In the genomic region with DNA sequence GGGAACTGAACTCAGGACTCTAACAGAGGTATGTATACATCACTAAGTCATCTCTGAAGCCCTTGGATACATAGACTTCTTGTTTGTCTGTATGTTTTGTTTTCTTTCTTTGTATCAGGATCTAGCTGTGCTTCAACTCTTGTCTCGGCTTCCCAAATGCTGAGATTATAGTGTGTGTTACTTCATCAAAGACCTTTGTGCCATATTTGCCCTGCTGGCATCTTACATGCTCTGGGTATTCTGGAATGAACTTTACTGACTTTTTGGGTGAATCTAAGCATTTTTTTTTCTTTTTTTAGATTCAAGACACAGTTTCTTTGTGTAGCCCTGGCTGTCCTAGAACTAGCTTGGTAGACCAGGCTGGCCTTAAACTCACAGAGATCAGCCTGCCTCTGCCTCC, we compare ENCODE assay signal across 16 mouse cellular contexts.
"Had no signal": no experiment of that assay in that cellular context is flagged by ENCODE, and none has a peak within 500 bp of the region (broad histone marks: within the 10 kb centered on the region; RNA-seq: fewer than 3 reads in every experiment).

No protein-coding gene starts in this region.

- H3K4me2 ChIP-seq: neural tube, embryonic 13.5 days; neural tube, embryonic 15.5 days; stomach, embryonic 15.5 days had no signal

- DNase-seq: retina, postnatal 1 day; right cerebral cortex, adult 18-20 months; right cerebral cortex, postnatal 14 days; right cerebral cortex, postnatal 25 days; right cerebral cortex, postnatal 4 days; spleen, adult 18-20 months; thymus, adult 18-20 months; thymus, adult 2 months; thymus, postnatal 14 days; thymus, postnatal 25 days; thymus, postnatal 36 days; thymus, postnatal 4 days had no signal

- H3K9me3 ChIP-seq: neural tube, embryonic 13.5 days; neural tube, embryonic 15.5 days; stomach, embryonic 15.5 days had no signal

- H3K9ac ChIP-seq: neural tube, embryonic 13.5 days; neural tube, embryonic 15.5 days; stomach, embryonic 15.5 days had no signal

- H3K4me3 ChIP-seq: neural tube, embryonic 13.5 days; neural tube, embryonic 15.5 days; stomach, embryonic 15.5 days had no signal

- H3K27me3 ChIP-seq: neural tube, embryonic 13.5 days; neural tube, embryonic 15.5 days; stomach, embryonic 15.5 days had no signal

- H3K4me1 ChIP-seq: stomach, embryonic 15.5 days had no signal

- H3K27ac ChIP-seq: neural tube, embryonic 13.5 days; neural tube, embryonic 15.5 days; stomach, embryonic 15.5 days; stomach, postnatal 0 days had no signal
